Mouse (Mus musculus) small intestine, adult 2 months (tissue): Measurements from ENCODE around the gene Prkca. TPM values are rescaled to one million over a fixed set of nuclear protein-coding genes. Genes with fewer than 3 reads are reported as not detected.

Experiments used
- H3K27ac ChIP-seq: fragments of 200-500 bp; 2 replicates; pipeline ENCODE4 v1.5.1; 2012; ENCODE audit warnings: low read depth, low read length, control low read depth, inconsistent platforms; ENCODE audit not compliant: insufficient read depth
- H3K27me3 ChIP-seq: fragments of 200-500 bp; 2 replicates; pipeline ENCODE4 v1.6.1; 2012; ENCODE audit warnings: mild to moderate bottlenecking, moderate library complexity, low read length, inconsistent platforms; ENCODE audit not compliant: control insufficient read depth, insufficient read depth
- H3K36me3 ChIP-seq: fragments of 200-500 bp; 2 replicates; pipeline ENCODE4 v1.6.1; 2012; ENCODE audit warnings: mild to moderate bottlenecking, low read length, control low read depth, inconsistent platforms; ENCODE audit not compliant: control insufficient read depth, insufficient read depth
- H3K4me1 ChIP-seq: fragments of 200-500 bp; 2 replicates; pipeline ENCODE4 v1.6.1; 2012; ENCODE audit warnings: low read length, inconsistent platforms, mixed read lengths; ENCODE audit not compliant: control insufficient read depth, insufficient read depth, insufficient read length
- H3K4me3 ChIP-seq: fragments of 200-500 bp; 2 replicates; pipeline ENCODE4 v1.5.1; 2012; ENCODE audit warnings: low read depth, mild to moderate bottlenecking, control low read depth, inconsistent platforms, low read length, moderate library complexity
- CTCF ChIP-seq: fragments of 200-500 bp; IDR thresholded peaks from 2 replicates; pipeline ENCODE4 v1.5.1; 2012; ENCODE audit warnings: low read depth, mild to moderate bottlenecking, control low read depth, inconsistent platforms, low read length, moderate library complexity, mixed read lengths; ENCODE audit not compliant: insufficient replicate concordance, insufficient read length; ENCODE audit errors: extremely low read depth
- POLR2A ChIP-seq: fragments of 200-500 bp; IDR thresholded peaks from 2 replicates; pipeline ENCODE4 v1.6.1; 2012; ENCODE audit warnings: low read depth, mild to moderate bottlenecking, control low read depth, inconsistent platforms, low read length, moderate library complexity
- WGBS: fragments of 180-500 bp; shearing (Covaris S2); methylation state at CpG from one replicate; pipeline ENCODE4 v1.1.7; 2018; 5-methylcytosine and 5-hydroxymethylcytosine counted together
- polyA plus RNA-seq: library from polyadenylated mRNA; depleted of rRNA; stranded (reverse); fragments of >200 nt; gene quantifications from 2 replicates; pipeline ENCODE4 v1.2.3, GENCODE M21; 2012

Gene Prkca
- polyA plus RNA-seq, 1 experiment: 13.9 TPM

GRCm38 (mm10) chr11:108030956-108031604 is 312.6 kb downstream of the Prkca start:
- Histone ChIP-seq H3K27me3 (no peaks in the 10 kb centered on the region), H3K27ac (no peak overlapping the region), H3K4me3 (no peak overlapping the region), H3K4me1 (peaks cover under 1% of the 10 kb centered on the region; the same call in 1 of the 2 replicates), H3K36me3 (peaks cover 2% of the 10 kb centered on the region; the same call in 1 of the 2 replicates)
- TF ChIP-seq CTCF (peak; percentile 56; the same call in 1 of the 2 replicates), POLR2A (no peak)
- WGBS: 62% methylated on average over 10 of the region's 10 CpGs

GRCm38 (mm10) chr11:108029321-108029720 is 314.4 kb downstream of the Prkca start:
- WGBS: 92% methylated on average over 11 of the region's 11 CpGs
- peaks cover 2% of the 10 kb centered on the region; the same call in 1 of the 2 replicates for H3K36me3 ChIP-seq
- peaks cover 8% of the 10 kb centered on the region; the same call in 1 of the 2 replicates for H3K4me1 ChIP-seq
- H3K27me3 ChIP-seq: no peaks in the 10 kb centered on the region
- H3K4me3 ChIP-seq: no peak overlapping the region
- no peak for TF ChIP-seq POLR2A
- no peak for TF ChIP-seq CTCF
- no peak overlapping the region for H3K27ac ChIP-seq

GRCm38 (mm10) chr11:108028398-108028797 is 315.3 kb downstream of the Prkca start:
- H3K27ac ChIP-seq: no peak overlapping the region
- no peaks in the 10 kb centered on the region; the same call in 1 of the 2 replicates for H3K36me3 ChIP-seq
- 81% methylated on average over 12 of the region's 12 CpGs for WGBS
- H3K4me1 ChIP-seq: peaks cover 8% of the 10 kb centered on the region; the same call in 1 of the 2 replicates
- no peak for TF ChIP-seq CTCF
- no peak for TF ChIP-seq POLR2A
- H3K27me3 ChIP-seq: no peaks in the 10 kb centered on the region
- no peak overlapping the region for H3K4me3 ChIP-seq

GRCm38 (mm10) chr11:108025726-108026425 is 317.9 kb downstream of the Prkca start:
- H3K27me3 ChIP-seq: no peaks in the 10 kb centered on the region
- no peak overlapping the region for H3K4me3 ChIP-seq
- 41% methylated on average over 7 of the region's 7 CpGs for WGBS
- no peak overlapping the region; the same call in 1 of the 2 replicates for H3K27ac ChIP-seq
- TF ChIP-seq POLR2A: no peak
- TF ChIP-seq CTCF: peak; percentile 29; the same call in 1 of the 2 replicates
- H3K4me1 ChIP-seq: peaks cover 8% of the 10 kb centered on the region; the same call in 1 of the 2 replicates
- no peaks in the 10 kb centered on the region; the same call in 1 of the 2 replicates for H3K36me3 ChIP-seq

- H3K27ac ChIP-seq: no peak overlapping the region
- peaks cover 8% of the 10 kb centered on the region; the same call in 1 of the 2 replicates for H3K4me1 ChIP-seq
- no peak for TF ChIP-seq CTCF
- TF ChIP-seq POLR2A: no peak
- WGBS: 69% methylated on average over 14 of the region's 14 CpGs
- no peaks in the 10 kb centered on the region; the same call in 1 of the 2 replicates for H3K36me3 ChIP-seq
- H3K27me3 ChIP-seq: no peaks in the 10 kb centered on the region
- no peak overlapping the region for H3K4me3 ChIP-seq
These were observed 320.5 kb downstream of the Prkca start for GRCm38 (mm10) chr11:108023188-108023587.

- no peak overlapping the region for H3K27ac ChIP-seq
- 92% methylated on average over 3 of the region's 3 CpGs for WGBS
- H3K4me3 ChIP-seq: no peak overlapping the region
- no peaks in the 10 kb centered on the region for H3K27me3 ChIP-seq
- H3K4me1 ChIP-seq: peaks cover 7% of the 10 kb centered on the region; the same call in 1 of the 2 replicates
- TF ChIP-seq CTCF (no peak), POLR2A (no peak)
- H3K36me3 ChIP-seq: peaks cover 2% of the 10 kb centered on the region; the same call in 1 of the 2 replicates
These were observed 322.8 kb downstream of the Prkca start for GRCm38 (mm10) chr11:108020889-108021288.

- WGBS: 51% methylated on average over 5 of the region's 5 CpGs
- Histone ChIP-seq H3K4me3 (no peak overlapping the region), H3K36me3 (peaks cover 21% of the 10 kb centered on the region), H3K27ac (no peak overlapping the region), H3K4me1 (peaks cover 11% of the 10 kb centered on the region; the same call in 1 of the 2 replicates), H3K27me3 (no peaks in the 10 kb centered on the region)
- no peak for TF ChIP-seq CTCF
- TF ChIP-seq POLR2A: no peak
These were observed 328.4 kb downstream of the Prkca start for GRCm38 (mm10) chr11:108015284-108015683.
